Mouse (Mus musculus): ENCODE data around the gene Dqx1.

Dqx1 gene

GRCm38 (mm10) chr6:83107566-83108400 is 50.1 kb downstream of the Dqx1 start:
- DNase-seq (ENCODE audit: low read depth, low spot score): peak; percentile 81

DNA sequence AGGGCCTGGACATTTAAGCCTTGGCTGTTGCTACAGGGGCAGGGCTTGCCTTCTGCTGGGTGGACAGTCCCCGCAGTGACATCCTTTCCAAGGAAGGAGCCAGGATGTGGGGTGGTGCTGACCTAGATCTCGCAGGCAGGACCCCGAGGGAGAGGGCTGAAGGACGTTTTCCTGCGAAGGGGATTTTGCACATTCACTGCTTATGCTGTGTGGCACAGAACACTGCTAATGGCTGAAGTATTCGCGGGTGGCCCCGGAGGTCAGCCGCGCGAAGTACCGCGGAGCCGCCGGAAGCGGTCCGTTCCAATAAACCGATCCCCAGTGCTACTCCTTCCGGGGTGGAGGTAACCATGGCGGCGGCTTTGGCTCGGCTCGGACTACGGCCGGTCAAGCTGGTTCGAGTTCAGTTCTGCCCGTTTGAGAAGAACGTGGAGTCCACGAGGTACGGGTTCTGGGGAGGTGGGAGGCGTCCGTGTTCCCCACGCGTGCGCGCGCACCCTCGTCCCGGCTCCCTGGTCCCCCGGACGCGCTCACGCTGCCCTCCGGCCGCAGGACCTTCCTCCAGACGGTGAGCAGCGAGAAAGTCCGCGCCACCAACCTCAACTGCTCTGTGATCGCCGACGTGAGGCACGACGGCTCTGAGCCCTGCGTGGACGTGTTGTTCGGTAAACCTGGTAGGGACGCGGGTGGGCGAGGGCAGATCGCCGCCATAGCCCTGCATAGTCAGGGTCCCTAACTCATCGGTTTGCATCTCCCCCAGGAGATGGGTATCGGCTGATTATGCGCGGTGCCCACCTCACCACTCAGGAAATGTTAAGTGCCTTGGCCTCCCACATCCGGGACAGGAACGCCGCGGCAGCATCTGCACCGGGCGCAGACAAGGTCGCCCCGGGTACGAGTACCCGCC is 51.4 kb downstream of the Dqx1 start, which contains the start of gene Mrpl53:
Gene Mrpl53 (plus strand): TSS at position 279 of the 907 bp plus-strand sequence.
- DNase-seq (ENCODE audit: low read depth, low spot score): peak; percentile 60

DNA sequence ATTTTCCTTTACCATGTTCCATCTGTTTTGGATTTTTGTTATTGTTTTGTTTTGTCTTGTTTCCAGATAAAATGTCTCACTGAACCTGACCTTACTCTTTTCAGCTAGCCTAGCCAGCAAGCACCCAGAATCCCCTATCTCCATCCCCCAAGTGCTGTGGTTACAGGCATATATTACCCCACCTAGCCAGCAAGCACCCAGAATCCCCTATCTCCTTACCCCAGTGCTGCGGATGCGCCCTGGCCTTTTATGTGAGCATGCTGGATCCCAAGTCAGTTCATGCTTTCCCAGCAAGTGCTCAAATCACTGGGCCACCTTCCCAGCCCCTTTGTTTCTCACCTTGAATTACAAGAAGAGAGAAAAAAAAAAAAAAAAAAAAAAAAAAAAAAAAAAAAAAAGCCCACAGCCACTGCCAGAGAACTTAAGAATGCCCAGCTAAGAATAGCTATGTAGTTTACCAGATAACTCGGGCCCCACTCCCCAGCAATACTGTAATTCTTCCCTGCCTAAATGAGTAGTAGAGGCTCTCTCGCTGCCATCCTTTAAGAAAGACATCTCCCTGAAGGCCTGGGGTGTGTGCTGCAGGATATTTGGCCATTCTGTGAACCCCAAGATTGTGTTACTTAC is 54.0 kb downstream of the Dqx1 start:
- no peak for DNase-seq (ENCODE audit: low read depth, low spot score)

DNA sequence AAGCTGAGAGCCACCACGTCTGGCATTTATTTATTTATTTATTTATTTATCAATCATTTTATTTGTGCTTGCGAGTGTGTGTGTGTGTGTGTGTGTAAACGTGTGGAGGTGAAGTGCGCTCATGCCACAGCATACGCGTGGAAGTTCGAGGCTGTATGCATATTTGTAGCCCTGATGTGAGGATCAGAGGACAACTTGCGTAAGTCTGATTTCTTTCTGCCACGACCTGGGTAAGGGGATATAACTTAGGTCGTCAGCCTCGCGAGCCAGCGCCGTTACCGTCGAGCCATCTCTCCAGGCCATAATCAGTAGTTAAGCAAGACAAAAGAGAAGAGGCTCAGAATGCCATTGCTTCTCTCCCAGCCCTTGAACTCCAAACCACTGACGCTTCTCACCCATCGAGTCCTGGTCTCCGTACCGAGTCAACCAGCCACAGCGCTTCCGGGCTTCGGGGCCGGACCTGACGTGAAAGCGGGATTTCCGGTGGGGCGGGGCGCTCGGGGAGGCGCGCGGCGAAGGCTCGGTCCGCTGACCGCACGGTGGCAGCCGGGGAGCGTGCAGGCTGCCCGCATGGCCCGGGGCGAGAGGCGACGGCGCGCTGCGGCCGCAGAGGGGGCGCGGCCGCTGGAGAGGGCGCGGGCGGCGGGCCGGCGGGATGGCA is 57.5 kb downstream of the Dqx1 start, which contains the start of gene Mogs:
Gene Mogs (plus strand): TSS at position 486 of the 661 bp plus-strand sequence.
- DNase-seq (ENCODE audit: low read depth, low spot score): peak; percentile 85

DNA sequence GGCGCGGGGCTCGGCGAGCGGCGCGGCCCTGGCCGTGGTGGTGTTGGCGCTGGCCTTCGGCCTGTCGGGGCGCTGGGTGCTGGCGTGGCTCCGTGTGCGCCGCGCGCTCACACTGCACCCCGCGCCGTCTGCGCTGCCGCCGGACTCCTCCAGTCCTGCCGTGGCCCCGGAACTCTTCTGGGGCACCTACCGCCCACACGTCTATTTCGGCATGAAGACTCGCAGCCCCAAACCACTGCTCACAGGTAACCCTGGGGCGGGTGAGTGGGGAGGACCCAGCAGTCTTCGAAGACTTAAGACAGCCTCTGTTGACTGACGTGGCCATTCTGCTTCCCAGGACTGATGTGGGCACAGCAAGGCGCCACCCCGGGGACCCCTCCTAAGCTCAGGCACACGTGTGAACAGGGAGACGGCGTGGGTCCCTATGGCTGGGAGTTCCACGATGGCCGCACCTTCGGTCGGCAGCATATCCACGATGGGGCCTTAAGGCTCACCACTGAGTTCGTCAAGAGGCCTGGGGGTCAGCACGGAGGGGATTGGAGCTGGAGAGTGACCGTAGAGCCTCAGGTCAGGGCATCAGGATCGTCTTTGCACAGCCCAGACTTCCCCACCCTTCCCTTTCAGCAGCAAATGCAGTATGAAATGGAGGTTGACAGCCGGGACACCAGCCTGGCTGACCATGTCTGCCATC is 58.2 kb downstream of the Dqx1 start:
- DNase-seq (ENCODE audit: low read depth, low spot score): no peak

- no peak for DNase-seq (ENCODE audit: low read depth, low spot score)
Observed at GRCm38 (mm10) chr6:83116373-83117164, 58.9 kb downstream of the Dqx1 start.

Data from forelimb bud, embryonic 11.5 days (tissue).